Mouse (Mus musculus) frontal cortex, adult (tissue): Measurements from ENCODE around the gene Lmbrd2.
"Not testable (repeated sequence)": the region's sequence is repeated elsewhere in the genome, so short reads cannot be mapped to it uniquely, and the experiment has no call there.

Experiments used
- ATAC-seq: cut with Nextera tagmentation; 2 replicates; pipeline ENCODE4 v1.9.2; 2017; ENCODE audit warnings: mild to moderate bottlenecking, moderate library complexity, mixed read lengths; ENCODE audit not compliant: low TSS enrichment

The Lmbrd2 gene

DNA sequence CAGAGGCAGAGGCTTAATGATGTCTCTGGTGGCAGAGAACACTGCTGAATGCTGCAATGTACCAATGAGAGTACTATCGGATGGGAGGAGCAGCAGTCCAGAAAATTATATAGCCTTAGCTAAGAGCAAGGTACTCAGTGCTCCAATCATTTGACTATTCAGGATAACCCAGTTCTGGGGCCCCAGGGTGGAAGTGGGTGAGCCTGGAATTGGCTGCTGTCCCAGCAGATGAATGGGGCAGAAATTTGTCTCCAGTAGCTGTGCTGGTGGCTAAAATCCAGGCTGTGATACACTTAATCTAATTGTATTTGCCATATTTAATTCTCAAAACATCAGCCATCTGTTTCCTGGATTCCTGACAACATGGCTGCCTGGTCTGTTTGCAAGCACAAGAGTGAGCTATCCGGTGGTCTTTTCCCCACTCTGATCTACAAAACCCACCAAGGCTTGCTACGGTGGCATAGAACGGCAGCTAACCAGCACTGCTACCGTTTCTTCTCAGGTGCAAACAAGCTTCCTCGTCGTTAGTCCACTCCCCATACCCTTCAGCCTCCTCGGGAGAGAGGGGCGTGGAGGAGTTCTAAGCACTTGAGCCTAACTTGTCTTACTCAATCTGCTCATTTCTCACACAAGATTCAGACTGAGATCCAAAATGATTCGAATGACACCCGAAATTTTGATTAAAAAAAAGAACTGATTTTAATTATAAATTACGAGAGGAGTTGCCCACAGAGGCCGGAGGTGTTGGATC lies 7.5 kb upstream of the Lmbrd2 start:
- ATAC-seq, result peak; percentile 53

GRCm38 (mm10) chr15:9134891-9135507 lies 5.4 kb upstream of the Lmbrd2 start:
- no peak for ATAC-seq

DNA sequence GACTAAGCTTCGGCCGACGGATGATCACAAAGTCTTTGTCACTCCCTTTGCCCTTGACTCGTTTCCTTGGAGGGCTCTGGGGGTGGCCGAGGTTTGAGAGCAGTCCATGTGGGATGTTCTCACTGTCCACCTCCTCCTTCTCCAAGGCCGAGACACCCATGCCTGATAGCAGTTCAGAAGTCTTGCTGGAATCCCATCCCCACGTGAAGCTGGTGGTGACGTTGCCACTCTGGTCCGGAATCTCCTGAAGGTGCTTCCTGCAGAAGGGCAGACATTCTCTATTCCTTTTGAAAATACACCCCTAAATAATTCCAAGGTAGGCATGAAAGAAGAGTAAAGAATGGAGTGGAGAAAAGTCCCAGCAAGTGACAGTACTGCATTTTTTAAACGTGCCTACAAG lies 903 bp upstream of the Lmbrd2 start:
- ATAC-seq, result no peak

DNA sequence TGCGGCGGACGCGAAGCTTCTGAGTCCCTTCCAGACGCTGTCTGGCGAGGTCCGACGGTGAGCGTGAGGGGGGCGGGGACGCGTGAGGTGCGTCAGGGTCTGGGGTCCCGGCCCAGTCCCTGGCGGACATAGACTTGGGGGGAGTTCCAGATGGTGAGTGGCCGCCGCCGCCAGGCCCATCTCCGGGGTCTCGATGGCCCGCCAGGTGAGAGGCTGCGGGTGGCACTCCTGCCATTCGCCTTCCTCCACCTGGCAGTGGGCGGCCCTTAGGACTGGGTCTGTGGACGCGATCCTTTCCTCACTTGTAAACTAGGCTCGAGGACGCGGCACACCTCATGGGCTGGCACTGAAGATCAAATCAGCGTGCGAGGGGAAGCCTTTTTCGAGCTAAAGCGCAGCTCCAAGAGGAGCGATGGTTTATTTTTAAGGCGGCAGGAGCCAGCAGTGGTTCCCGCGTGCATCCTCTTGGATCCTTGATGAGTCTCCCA lies 378 bp downstream of the Lmbrd2 start:
- ATAC-seq, result peak; percentile 60

DNA sequence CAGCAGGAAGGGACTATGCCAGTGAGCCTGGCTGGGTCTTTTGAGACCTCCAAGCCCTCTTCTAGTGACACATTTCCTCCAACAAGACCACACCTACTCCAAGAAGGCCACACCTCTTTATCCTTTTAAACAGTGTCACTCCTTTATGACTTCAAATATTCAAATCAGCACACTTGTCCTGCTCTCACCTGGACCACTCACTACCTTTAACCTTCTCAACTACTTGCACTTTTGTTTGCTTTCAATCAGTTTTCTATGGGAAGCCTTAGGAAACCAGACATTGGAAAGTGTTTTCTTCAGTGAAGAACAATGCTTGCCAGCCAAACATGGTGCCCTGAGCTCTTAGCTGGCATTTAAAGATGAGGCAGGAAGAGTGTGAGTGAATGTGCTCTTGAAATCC lies 15.0 kb downstream of the Lmbrd2 start, which contains the start of gene Skp2:
Gene Skp2 (minus strand): TSS at position 101 of the 400 bp plus-strand sequence.
- no peak for ATAC-seq

GRCm38 (mm10) chr15:9162557-9163070 lies 22.3 kb downstream of the Lmbrd2 start:
- ATAC-seq, result no peak

GRCm38 (mm10) chr15:9164125-9164524 lies 23.8 kb downstream of the Lmbrd2 start:
- ATAC-seq, result peak; percentile 97

DNA sequence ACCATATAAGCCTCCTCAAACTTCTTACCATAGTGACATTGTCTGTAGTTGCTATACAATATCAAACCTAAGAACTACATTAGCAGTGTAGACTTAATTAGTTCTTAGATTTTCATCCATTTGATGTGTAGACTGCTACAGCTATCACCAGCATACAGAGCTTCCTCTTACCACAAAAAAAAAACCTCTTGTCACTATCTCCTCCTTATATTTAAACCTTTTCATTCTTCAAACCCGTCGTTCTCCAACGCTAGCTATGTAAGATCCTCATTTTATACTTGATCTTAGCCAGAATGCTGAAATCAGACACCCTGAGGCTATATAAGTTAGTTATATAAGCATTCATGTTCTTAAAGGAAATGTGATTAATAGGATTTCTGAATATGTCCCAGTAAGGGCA lies 36.7 kb downstream of the Lmbrd2 start:
- no peak for ATAC-seq

- ATAC-seq, result no peak
These were observed 43.6 kb downstream of the Lmbrd2 start for GRCm38 (mm10) chr15:9183995-9184394.

GRCm38 (mm10) chr15:9189796-9190195 lies 49.4 kb downstream of the Lmbrd2 start:
- ATAC-seq, result peak; percentile 78

- not testable (repeated sequence) for ATAC-seq
These were observed 52.3 kb downstream of the Lmbrd2 start for GRCm38 (mm10) chr15:9192685-9193084.

DNA sequence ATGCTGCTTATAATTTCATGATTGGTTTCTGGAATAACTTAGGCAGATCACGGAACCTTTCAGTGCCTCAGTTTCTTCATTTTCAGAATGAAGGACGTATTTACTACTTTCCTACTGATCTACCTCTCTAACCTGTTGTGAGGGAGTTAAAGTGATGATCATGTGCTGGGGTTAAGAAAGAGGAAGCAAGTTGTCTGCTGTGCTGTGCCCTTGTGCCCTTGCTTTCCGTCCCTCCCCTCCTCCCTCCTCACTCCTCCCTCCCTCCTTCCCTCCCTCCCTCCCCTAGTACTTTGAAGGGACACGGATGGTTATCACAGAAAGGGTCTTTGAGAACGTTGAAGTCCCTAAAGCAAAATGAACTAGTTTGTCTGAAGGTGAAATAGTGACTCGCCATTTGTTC lies 58.1 kb downstream of the Lmbrd2 start:
- ATAC-seq, result no peak

GRCm38 (mm10) chr15:9211891-9212290 lies 71.5 kb downstream of the Lmbrd2 start:
- ATAC-seq, result no peak

DNA sequence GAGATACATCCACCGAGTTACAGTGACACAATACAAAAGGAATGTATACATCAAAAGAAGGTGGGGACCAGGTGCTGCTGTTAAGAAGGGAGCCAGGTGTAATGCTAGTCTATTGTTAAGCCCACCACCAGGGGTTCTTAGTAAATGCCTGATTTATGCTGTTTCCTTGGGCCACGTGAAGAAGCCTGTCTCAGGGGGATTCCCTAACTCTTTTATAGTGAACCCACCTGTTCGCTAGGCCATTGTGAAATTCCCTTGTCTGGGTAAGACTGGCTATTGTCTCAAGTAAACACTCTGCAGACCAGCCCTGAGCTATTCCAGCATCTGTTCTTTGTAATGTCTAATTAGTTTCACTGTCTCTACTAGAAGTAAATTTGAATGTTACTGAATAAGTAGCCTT lies 72.7 kb downstream of the Lmbrd2 start:
- ATAC-seq, result not testable (repeated sequence)

GRCm38 (mm10) chr15:9213431-9213830 lies 73.1 kb downstream of the Lmbrd2 start:
- not testable (repeated sequence) for ATAC-seq

DNA sequence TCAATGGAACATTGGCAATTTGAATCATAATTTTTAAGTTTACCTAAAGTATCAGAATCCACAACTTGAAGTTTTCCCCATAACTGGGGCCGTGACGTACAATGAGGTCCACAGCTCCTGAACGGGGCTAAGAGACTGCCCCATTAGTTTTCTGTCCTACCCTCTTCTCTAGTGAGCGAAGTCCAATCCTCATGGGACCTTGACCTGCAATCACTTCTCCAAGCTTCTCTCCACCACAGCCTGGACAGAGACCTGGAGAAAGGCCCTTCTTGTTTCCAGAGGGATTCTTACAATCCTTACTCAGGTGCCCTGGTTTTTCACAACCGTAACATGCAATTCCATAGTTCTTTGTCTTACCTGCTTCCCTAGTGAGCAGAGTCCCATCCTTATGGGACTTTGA lies 76.1 kb downstream of the Lmbrd2 start:
- no peak for ATAC-seq

DNA sequence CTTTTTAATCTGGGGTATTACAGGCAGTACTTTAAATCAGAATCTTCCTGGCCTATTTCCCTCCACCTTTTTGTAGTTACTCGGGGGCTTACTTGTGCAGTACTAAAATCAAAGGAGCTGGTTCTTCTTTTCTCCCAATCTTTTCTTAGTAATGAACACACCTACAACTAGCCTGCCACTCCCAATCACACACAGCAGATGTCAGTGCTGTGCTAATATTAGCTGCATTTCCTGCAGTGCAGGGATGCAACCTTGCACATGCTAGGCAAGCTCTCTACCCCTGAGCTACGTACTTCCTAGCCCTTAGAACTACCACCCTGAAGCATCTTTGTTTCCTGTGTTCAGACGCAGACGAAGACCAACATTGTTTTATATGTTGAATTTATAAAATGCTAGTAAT lies 90.6 kb downstream of the Lmbrd2 start:
- not testable (repeated sequence) for ATAC-seq

DNA sequence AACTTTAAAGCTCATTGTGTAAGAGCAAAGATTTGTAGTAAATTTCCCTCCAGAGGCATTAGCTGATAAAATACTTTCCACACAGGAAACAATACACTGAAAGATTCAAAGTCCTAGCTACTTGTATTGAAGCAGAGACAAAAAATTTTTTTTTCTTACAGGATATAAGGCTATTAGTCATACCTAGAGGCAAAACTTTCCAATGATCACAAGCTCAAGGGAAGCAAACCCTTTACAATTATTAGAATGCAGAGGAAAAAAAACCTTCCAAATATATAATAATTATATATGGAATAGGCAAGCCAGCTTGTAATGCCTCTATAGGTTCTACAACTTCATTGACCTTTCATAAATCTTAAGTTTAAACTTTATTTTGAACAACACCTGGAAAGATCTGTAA lies 106.0 kb downstream of the Lmbrd2 start:
- no peak for ATAC-seq
